Mouse (Mus musculus) adrenal gland, postnatal 25 days (tissue): Measurements from ENCODE around the gene Tmem88. TPM values are rescaled to one million over a fixed set of nuclear protein-coding genes. Genes with fewer than 3 reads are reported as not detected.

Experiments
- DNase-seq: peaks from one replicate; pipeline ENCODE4 v3.0.0; 2021; ENCODE audit warnings: mixed read lengths
- total RNA-seq: library from RNA; stranded (reverse); gene quantifications from 2 replicates; pipeline ENCODE4 v1.2.3, GENCODE M21; 2021

Tmem88 gene
- total RNA-seq, 1 experiment from 2014 or later: 16.9 TPM

DNA sequence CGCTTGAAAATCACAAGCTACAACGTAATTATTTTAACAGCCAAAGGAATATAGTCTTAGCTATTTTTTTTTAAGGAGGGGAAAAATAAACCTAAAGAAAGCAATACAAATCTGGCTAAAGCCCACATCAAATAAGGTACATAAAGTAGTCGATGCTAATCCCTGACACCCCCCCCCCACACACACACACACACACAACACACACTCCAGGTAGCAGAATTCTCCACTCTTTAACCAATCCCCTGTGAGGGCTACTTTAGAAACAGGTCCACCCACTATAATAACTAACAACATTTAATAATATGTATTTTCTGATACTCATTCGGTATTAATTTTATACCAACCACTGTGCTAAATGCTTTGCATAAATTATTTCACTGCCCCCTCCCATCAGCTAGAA is 18.5 kb upstream of the Tmem88 start:
- no peak for DNase-seq

DNA sequence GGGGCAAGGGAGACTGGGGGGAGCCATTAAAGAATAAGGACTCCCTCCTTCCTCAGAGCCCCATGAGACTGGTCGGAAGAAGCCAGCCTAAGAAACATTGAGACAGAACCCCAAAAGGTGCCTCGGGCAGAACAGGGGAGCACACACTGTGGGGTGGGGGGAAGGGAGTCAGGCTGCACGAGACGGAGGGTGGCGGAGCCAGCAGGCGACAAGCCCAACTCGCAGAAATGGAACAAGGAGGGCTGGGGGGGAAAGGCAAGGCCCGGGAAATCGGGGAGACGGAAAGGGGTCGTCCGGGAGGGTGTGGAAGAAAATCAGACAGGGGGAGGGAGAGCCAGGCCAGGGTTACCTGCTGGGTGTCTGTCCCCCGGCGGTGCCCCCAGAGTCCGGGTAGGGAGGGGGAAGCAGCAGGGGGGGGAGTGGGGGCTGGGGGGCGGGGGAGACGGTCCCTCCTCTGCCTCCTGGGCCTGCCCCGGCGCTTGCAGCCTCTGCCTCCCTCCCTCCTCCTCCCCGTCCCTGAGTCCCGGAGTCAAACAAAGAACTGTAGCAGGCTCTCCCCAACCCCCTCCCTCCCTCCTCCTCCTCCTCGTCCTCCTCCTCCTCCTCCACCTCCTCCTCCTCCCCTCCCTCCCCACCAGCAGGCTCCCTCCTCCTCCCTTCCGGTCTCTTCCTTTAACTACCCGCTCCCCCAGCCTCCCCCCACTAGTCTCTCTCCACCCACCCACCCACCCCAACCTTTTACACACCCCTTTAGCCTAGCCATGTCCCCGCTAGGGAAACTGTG is 17.8 kb upstream of the Tmem88 start:
- DNase-seq: peak; percentile 59

DNA sequence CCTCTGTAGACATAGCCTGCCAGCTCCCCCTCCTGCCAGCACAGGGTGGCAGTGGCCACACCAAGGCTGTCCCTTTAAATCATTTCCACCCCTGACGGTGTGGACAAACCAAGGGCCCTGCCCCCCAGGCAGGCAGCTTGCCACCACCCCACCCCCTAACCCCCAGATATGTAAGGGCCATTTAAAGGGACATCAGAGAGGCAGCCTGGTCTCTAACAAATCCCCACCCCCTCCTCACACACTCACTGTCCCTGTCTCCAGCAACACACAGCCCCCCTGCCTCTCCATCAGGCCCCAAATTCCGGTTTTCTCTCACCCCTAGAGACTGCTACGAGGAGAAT is 17.3 kb upstream of the Tmem88 start:
- DNase-seq: peak; percentile 66

DNA sequence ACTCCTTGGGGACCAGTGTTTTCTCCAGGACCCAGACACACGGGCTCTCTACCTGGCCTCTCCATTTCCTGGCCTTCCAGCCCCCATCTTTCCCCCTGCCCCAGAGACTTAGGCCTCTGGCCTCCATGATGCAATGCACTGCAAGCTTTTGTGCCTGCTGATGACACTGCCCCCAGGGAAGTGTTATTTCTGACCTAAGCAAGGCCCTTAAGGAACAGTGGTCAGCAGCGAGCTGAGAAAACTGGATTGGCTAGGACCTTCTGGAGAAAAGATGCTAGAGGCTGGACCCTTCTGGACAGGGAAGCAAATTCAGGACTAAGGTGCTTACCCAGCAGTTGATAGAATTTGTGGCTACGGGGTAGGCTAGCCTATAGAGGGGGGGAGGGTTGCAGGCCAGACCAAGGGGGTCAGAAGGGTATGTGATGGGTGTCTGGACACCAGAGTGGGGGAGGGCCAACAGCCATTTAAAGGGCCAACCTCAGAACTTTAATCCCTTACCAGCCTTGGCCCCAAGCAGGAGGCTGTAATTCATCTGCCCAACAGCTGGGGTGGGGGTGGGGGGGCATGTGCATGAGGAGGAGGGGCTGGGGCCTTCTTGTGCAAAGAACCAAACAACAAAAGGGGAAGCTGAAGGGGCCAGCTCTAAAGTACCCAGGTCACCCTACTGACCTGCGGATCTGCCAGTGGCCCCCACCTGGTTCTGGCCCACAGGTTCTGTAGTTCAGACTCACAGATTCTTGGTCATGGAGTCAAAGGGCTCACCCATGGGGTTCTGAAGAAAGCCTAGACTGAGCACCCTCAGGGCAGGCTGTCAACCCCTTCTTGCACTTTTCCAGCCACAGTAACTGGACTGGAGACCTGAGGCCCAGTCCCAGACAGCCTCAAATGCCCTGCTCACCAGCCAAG is 16.6 kb upstream of the Tmem88 start:
- DNase-seq: no peak

DNA sequence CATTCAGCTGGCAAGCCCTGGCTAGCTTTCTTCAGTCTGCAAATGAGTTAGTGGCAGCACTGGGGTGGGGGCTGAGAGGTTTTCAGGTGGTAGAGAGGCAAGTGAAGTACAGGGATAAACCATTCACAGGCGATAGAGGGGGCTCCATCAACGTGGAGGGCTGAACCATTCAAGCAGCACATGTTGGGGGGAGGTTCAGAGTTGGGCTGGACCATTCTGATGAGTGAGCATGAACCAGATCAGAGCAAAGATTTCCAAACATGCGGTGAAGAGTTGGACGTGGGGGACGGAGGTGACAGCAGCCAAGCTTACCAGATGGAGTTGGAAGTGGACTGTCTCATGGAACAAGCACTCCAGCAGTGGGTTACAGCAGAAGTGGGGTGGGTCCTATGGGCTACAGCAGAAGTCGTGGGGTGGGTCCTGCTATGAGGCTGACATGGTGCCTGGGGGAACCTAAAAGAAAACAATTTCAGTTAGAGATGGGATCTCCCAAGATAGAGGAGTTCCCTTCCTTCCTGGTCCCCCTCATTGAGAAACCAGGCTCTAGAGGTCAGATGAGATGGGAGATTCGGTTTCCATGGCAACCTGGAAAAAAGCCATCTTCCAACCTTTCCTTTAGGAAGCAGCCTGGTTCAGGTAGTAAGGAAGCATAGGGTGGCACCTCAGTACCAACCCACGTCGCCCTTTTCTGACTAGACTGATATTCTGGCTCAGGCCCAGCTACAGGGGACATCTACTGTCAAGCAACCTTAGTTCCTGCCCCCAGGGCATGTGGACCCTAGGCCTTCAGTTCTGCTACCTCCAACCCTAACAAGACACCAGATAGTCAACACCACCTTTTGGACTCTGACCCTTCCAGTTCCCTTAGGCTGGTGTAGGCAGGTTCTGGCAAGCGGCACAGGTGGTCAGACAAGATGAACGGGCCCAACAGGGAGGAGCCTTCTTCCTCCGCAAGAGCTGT is 15.5 kb upstream of the Tmem88 start, which contains the start of gene Kdm6b:
Gene Kdm6b (minus strand): TSS at position 455 of the 961 bp plus-strand sequence.
- no peak for DNase-seq

DNA sequence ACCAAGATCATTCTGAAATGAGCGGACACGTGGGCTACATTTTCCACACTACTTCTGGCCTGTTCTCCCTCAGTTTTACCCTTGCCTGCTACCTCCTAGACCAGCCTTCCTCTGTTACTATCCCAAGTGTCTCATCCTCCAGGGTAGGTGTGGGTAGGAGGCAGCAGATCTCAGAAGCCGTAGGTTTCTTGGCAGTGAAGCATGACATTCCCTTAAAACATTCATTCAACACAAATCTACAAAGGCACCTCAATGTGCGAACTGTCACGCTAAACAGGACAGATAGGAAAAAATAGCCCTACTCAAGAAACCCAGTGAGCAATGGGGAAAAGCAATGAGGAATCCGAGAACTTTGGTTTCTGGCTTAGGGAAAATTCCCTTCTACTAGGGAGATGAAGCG is 14.5 kb upstream of the Tmem88 start:
- DNase-seq: no peak

DNA sequence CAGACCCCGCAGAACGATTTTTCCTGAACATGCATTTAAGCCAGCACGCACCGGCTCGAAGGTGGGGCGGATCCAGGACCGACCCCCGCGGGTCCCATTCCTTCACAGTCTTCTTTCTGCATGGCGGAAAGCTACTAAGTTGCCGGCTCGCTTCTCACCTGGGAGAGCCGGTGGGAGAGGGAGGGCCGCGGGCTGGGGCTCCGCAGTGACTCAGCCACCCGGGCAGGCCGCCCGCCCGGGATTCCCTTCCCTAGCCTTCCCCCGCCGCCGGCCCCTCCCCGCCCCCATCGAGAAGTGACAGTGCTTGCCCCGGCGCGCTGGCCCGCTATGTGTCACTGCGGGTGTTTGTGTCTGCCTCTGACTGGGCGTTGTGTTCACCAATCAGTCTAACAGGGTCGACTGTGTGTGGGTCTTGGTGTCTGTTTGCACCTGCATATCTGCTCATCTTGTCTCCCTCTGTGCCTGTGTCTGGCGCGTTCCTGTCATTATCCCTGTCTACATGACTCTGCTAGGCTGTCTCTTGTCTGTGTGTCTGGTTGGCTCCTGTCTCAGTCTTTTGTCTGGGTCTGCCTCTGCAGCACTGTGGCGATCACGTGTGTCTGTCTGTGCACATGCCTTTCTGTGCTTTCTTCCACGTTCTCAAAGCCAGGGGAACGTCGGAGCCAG is 13.6 kb upstream of the Tmem88 start:
- DNase-seq: peak; percentile 92

DNA sequence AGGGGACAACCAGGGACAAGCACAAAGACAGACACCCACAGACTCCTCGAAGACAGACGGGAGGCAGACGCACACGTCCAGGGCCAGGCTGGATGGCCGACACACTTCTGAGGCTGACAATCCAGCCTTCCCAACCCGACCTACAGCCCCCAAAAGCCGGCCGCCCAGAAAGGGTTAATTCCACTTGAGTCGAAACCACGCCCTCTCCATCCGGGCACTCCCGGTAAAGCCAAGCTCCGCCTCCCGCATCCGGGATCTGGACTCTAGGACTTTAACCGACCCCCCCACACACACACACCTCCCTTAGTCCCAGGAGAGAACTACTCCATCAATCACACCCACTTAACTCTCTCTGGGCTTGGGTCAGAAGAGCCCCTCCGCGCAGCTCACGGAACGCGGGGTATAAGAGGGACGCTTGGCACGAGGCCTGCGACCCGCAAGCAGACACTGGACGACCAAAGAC is 13.1 kb upstream of the Tmem88 start:
- peak; percentile 95 for DNase-seq

DNA sequence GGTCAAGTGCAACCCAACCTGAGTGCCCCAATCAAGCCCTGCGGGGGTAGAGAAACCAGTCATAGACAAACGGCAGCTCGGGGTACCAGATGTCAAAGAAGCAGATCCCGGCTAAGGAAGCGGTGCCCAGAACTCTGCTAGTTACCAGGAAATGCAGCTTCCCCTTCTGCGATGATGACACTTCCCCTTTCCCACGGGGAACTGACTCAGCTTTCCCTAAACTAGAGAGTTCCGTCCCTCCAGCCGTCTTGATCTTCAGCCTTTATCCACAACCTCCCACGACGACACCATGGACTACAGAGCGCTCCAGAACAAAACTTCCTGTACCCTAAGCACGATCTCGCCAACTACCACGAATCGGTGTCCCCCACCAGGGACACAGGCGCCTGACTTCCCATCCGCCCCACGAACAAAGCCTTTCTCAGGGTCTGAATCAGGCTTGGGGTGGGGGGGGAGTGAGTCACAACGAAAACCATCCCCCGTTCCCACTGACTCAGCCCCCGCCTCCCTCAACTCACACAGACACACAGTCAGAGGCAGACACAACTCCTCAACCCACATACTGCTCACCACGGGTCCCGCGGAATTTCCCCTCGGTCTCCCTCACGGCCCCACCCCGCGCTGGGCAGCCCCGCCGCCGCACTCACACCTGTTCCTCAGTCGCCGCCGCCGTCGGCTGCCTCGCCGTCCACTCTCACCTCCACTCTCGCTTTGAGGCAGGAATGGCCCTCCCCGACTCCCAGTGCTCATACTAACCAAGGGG is 12.5 kb upstream of the Tmem88 start:
- DNase-seq: peak; percentile 72

DNA sequence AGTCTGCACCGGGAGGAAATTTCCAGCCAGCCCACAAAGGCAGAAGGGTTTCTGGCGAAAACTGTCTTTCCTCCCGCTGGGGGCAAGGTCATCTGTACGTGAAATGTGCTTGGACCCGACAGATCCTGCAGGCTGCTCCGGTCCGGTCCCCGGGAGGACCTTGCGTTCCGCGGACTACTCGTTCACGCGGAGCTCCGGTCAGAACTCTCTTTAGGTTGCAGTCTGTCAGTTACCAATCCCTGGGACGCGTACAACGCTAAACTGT is 11.9 kb upstream of the Tmem88 start:
- peak; percentile 47 for DNase-seq

DNA sequence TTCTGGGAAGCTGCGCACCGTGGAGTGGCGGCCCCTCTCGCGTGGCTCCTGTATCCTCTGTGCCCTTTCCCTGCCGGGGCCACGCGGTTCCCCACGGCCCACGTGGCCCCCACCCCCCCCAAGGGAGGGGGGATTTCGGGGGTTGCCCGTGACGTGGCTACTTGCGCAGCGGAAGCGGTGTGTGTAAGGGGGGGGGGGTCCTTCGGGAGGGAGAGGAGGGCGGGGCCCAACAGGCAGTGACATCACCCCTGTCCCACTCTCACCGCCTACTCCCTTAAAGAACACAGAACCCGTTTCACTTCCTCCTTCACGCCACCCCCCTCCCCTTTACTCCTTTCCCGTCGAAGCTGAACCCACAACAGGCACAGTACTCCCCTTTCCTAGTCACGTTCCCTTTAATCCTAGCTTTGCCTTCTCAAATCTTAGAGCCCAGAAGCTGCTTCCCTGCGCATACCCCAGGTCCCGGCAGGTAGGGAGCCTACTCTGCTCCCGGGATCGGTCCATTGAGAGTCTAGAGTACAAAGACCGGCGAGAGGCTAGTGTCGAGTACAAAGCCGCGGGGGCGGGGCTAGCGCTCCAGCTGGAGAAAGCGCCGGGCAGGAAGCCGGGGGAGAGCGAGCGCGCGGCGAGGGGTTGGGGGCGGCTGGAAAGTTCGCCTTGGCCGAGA is 11.5 kb upstream of the Tmem88 start:
- DNase-seq: peak; percentile 86

DNA sequence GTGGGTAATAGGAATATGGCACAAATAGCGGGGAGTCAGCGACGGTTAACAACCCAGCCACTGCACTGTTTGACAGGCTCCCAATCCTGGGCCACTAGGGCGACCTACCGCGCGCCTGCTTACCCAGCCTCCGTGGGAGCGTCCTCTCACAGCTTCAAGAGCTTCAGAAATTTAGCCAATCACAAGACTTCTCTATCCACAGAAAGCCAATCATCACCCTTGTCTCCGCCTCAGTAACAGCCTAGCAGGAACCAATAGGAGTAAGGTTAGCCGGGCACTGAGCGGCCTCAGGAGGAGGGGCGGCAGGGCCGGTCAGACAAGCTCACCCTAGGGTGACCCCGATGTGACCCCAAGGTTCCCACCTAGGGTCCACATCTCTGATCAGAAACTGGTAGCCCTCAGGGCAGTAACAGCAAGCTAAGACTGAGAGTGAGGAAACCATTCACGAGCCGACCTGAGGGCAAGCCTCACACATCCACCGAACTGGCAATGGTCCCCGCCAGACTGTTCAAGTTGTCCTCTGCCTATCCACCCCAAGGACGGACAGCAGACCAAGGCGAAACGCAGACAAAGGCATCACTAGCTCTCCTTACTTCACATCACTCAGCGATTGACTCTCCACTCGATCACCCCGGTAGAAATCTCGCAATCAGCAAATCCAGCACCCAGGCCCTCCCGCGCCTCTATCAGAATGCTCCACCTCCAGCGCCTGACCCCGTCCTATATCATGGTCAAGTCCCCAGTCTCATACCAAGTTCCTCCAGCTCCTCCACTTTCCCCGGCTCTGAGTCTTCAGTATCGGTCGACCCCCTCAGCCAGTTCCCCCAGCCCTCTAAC is 10.7 kb upstream of the Tmem88 start:
- DNase-seq: peak; percentile 73

DNA sequence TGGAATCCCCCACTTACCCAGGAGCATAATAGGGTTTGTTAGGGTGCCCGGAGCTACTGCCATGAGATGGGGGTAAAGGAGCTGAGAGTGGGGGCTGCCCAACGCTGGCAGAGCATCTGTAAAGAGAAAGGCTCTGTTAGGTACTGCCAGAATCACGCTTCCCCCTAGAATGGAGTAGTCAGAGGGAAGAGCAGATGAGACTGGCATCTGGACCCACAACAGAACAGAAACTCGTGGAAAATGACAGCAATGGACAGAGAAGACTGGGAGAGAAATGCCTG is 9.6 kb upstream of the Tmem88 start:
- no peak for DNase-seq

DNA sequence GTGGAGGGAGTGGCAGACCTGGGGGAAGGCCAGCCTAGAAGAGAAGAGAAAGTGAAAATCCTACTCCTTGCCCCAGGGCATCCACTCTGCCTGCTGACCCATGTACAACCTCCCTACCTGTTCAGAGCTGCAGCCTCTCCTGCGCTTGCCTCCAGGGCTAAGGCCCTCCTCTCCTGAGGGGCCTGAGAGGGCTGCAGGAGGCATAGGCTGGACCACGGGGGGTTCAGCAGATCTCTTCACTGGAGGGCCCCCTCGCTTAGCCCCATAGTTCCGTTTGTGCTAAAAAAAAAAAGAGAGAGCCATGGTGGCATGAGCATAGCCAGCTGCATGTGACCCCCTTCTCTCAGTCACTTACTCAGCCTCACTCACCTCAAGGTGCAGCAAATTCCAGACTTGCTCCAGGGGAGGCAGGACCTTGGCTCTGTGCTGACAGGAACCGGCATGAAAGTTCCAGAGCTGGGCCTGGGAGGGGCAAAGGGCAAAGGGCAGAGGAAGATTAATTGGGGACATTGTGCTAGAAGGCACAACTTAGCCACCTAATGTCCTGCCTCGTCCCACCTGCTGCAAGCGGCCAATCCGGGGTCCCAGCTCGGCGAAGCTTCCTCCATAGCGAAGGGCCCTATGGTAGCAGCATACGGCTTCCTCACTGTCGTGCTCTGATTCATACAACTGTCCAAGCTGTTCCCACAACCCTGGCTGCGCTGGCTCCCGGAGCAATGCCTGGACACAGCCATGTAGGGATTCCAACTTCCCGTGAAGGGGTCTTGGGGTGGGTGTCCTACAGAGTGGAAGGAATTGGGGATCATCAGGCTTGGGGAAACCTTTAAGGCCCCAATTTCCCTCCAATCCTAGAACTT is 9.1 kb upstream of the Tmem88 start:
- no peak for DNase-seq

DNA sequence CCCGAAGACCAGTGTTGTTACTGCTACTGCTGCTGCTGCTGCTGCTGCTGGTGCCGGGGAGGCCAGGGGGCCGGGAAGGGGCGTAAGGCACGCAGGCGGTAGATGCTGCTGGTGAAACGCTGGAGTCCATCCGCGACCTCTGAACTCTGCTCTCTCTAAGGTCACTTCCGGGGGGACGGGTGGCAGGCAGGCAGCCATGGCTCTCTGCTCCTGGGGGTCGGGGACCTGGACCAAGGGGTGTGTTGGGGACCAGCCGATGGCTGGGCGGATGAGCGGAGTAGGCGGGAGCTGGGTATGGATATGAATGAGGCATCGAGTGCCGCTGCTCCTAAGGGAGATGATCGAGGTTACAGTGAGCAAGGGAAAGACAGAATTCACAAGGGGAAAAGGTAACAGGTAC is 8.2 kb upstream of the Tmem88 start:
- no peak for DNase-seq

DNA sequence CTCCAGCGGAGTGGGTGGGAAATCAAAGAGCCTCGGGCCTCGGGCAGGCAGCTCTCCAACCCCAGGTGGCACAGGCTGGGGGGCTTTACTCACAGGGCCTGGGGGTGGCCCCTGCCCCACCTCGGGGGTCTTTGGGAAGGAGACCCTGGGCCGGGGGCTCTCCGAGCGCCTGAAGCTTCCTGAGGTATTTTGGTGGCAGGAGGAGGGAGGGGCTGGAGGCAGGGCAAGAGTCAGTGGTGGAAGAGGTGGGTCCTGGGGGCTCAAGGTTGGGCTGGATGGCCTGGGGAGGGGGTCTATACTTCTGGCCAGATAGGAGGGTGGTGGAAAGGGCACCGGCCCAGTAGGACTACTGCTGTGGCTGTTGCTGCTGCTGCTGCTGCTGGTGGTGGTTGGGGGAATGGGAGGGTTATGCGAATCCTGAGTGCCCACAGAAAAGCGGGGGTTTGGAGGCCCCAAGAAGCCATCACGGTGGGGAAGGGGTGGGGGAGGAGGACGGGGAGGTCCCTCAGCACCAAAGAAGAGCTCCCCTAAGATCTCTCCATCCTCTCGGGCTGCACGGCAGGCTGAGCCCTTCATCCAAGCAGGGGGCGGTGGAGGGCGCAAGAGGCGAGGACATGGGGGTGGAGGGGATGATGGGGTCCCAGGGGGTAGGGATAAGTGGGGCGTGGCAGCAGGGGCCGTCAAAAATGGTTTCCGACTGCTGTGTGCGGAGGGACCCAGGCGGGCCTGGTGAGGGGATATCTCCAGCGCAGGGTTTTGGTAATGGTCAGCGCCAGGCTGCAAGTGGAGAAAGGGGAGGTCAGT is 7.6 kb upstream of the Tmem88 start:
- no peak for DNase-seq

DNA sequence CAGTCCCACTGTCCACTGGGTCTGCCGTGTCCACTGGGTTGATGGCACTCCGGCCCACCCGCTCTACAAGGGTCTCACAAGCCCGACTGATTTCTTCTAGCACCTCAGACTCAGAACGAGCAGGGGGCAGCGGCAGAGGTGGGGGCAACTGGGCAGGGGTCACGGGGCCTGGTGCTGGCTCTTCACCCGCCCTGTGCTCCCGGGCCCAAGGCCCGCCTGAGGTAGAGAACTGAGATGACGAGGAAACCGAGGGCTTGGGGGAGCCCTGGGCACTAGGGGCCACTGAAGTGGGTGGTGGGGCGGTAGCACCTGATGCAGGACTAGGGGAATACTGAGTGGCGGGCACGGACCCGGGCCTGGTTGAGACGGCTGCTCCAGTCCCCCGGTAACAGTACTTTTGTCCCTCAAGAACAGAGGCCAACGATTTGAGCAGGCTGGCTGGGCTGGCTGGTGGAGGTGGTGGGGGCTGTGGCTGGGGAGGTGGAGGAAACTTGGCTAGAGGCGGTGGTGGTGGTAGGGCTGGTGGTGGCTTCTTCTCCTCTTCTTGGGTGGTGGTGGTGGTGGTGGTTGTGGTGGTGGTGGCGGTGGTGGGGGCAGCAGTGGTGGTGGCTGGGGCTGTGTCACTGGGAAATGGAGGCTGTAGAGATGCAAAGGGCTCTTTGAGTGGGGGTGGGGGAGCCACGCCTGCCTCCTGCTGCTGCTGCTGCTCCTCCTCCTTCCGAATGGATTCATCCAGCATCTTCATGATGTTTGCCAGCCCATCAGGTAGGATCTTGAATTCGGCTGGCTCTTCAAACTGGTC is 6.8 kb upstream of the Tmem88 start:
- no peak for DNase-seq
